Mouse (Mus musculus): ENCODE measurements around the gene Aldob. TPM values are rescaled to one million over a fixed set of nuclear protein-coding genes. Genes with fewer than 3 reads are reported as not detected.

The Aldob gene
- 739 and 1,277 TPM in 2 replicates for polyA plus RNA-seq (2012; rRNA removed; ENCODE audit: low replicate concordance)

GRCm38 (mm10) chr4:49549383-49549782 is at the start of gene Aldob:
Gene Aldob, minus strand, starts transcription at chr4:49549546.

GRCm38 (mm10) chr4:49597183-49598100 is 48.1 kb upstream of the Aldob start, which contains the start of gene Tmem246:
Gene Tmem246, minus strand, starts transcription at chr4:49597876.

GRCm38 (mm10) chr4:49520572-49521340 is 28.6 kb downstream of the Aldob start, which contains the start of the genes Mrpl50 and Zfp189:
Gene Mrpl50, minus strand, starts transcription at chr4:49521093.
Gene Zfp189, plus strand, starts transcription at chr4:49521176.

DNA sequence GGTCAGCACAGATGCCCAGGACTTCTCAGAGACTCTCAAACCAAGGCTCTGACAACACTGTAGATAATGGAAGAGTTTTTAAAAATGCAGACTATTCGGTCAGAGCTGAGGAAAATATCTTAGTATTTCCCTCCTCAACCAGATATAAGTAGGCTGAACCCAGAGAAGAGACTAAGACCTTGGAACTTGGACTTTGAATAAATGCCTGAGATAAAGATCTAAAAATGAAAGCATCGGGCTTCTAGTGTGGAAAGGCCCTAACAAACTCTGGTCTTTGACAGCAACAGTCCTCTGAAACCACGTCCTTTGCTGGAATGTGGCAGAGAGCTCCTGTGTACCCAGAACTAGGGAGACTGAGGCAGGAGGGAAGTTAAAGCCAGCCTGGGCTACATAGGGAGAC is 43.0 kb downstream of the Aldob start, which contains the start of gene Baat:
Gene Baat (minus strand): TSS at position 172 of the 400 bp plus-strand sequence.

Other genes with a start within 250 kb of the Aldob start
- gene Acnat2, start 141.4 kb downstream of the Aldob start, polyA plus RNA-seq (2012; rRNA removed; ENCODE audit: low replicate concordance), result not detected in 2 replicates
- 3.0 and 5.7 TPM in 2 replicates for gene Acnat1, start 75.6 kb downstream of the Aldob start, polyA plus RNA-seq (2012; rRNA removed; ENCODE audit: low replicate concordance)
- not detected in 2 replicates for gene Baat, start 43.0 kb downstream of the Aldob start, polyA plus RNA-seq (2012; rRNA removed; ENCODE audit: low replicate concordance)
- 0.49 and 0.83 TPM in 2 replicates for gene Mrpl50, start 28.5 kb downstream of the Aldob start, polyA plus RNA-seq (2012; rRNA removed; ENCODE audit: low replicate concordance)
- 0.04 and 0.13 TPM in 2 replicates for gene Zfp189, start 28.4 kb downstream of the Aldob start, polyA plus RNA-seq (2012; rRNA removed; ENCODE audit: low replicate concordance)
- gene Tmem246, start 48.3 kb upstream of the Aldob start, polyA plus RNA-seq (2012; rRNA removed; ENCODE audit: low replicate concordance), result 61.0 and 89.5 TPM in 2 replicates
- gene Rnf20, start 82.5 kb upstream of the Aldob start, polyA plus RNA-seq (2012; rRNA removed; ENCODE audit: low replicate concordance), result 5.0 and 12.3 TPM in 2 replicates
- gene Ppp3r2, start 132.5 kb upstream of the Aldob start, polyA plus RNA-seq (2012; rRNA removed; ENCODE audit: low replicate concordance), result not detected in 2 replicates

Measured in duodenum, adult 2 months (tissue).